Mouse (Mus musculus): ENCODE data around the gene Exoc3l. TPM values are rescaled to one million over a fixed set of nuclear protein-coding genes. Genes with fewer than 3 reads are reported as not detected.

Gene Exoc3l
- polyA plus RNA-seq, 1 experiment from 2014 or later = 32.9 TPM

DNA sequence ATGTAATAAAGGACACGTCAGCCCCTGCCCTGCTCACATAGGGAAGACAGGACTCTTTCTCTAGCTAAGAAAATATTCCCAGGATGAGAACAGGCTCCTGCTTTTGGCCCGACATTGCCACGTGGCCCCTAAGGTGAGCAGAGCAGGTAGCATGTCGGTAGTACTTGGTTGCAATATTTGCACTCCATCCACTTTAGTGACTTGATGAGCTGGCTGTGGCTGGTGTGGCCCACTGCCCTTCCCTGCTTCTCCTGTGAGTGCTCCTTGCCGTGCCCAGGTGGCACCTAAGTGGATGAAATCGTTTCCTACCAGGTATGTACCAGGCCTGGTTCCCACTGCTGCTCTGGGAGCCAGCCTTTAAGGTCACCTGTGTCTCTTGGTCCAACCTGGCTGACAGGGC, 43.9 kb downstream of the Exoc3l start:
- peaks cover 9% of the 10 kb centered on the region; the same call in 1 of the 2 replicates for H3K27me3 ChIP-seq
- no peak for ATAC-seq (ENCODE audit: borderline replicate concordance, extremely low read depth, low FRiP score, low TSS enrichment)
- H3K4me1 ChIP-seq = peaks cover 28% of the 10 kb centered on the region
- no peak overlapping the region for H3K4me2 ChIP-seq
- H3K9ac ChIP-seq = no peak overlapping the region
- H3K27ac ChIP-seq = no peak overlapping the region
- no peak overlapping the region for H3K4me3 ChIP-seq
- H3K36me3 ChIP-seq = peaks cover 63% of the 10 kb centered on the region
- WGBS = 91% methylated on average over 6 of the region's 6 CpGs
- H3K9me3 ChIP-seq = no peaks in the 10 kb centered on the region

DNA sequence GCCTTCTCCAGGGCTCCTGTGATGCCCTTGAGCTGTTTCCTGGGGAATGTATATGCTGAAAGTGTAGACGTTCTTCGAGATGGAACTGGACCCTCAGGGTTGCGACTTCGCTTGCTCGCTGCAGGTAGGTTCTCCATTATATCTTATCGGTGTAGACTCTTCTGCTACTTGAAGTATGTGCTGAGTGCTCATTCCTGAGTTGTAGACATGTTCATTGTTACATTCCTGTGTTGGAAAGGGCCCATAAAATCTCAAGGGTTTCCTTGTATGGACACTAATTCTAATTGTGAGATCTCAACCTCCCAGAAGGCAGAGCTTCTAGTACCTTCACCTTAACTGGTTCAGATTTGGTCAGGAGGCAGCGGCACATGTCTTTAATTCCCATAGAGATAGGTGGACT, 54.9 kb downstream of the Exoc3l start:
- no peak for ATAC-seq (ENCODE audit: borderline replicate concordance, extremely low read depth, low FRiP score, low TSS enrichment)
- no peak overlapping the region for H3K27ac ChIP-seq
- H3K36me3 ChIP-seq = peaks cover 45% of the 10 kb centered on the region
- no peak overlapping the region for H3K4me2 ChIP-seq
- WGBS = 85% methylated on average over 7 of the region's 7 CpGs
- H3K4me1 ChIP-seq = no peaks in the 10 kb centered on the region
- H3K4me3 ChIP-seq = no peak overlapping the region
- H3K27me3 ChIP-seq = no peaks in the 10 kb centered on the region
- H3K9ac ChIP-seq = no peak overlapping the region
- H3K9me3 ChIP-seq = no peaks in the 10 kb centered on the region

MicroRNAs encoded within 50 kb of the gene (microRNA counts, 519-probe panel; counts per million panel counts)
- microRNA mmu-miR-328 = 1,986 counts per million, percentile 16 among the panel's probes with 10 or more counts

Small RNA genes within 50 kb of the gene (microRNA-seq; reads per million reads assigned to microRNA genes)
- gene Gm27320 (not detected), gene Mir328 (215 reads per million, percentile 60 among the genes with 10 or more reads in this experiment)

Other genes starting within 250 kb of the Exoc3l start
- gene Ces3a, start 247.5 kb downstream of the Exoc3l start, polyA plus RNA-seq (2015; fragmentation: Nextera tagmentation; extraction: Ambion mirVana) = not detected in 2 replicates
- not detected in 2 replicates for gene Ces3b, start 212.3 kb downstream of the Exoc3l start, polyA plus RNA-seq (2015; fragmentation: Nextera tagmentation; extraction: Ambion mirVana)
- gene Ces4a, start 164.3 kb downstream of the Exoc3l start, polyA plus RNA-seq (2015; fragmentation: Nextera tagmentation; extraction: Ambion mirVana) = not detected in 2 replicates
- gene Cbfb, start 125.4 kb downstream of the Exoc3l start, polyA plus RNA-seq (2015; fragmentation: Nextera tagmentation; extraction: Ambion mirVana) = 62.9 and 63.3 TPM in 2 replicates
- gene D230025D16Rik, start 71.0 kb downstream of the Exoc3l start, polyA plus RNA-seq (2015; fragmentation: Nextera tagmentation; extraction: Ambion mirVana) = 38.2 and 38.8 TPM in 2 replicates
- 23.4 and 26.0 TPM in 2 replicates for gene B3gnt9, start 40.9 kb downstream of the Exoc3l start, polyA plus RNA-seq (2015; fragmentation: Nextera tagmentation; extraction: Ambion mirVana)
- 29.8 and 33.6 TPM in 2 replicates for gene Tradd, start 31.5 kb downstream of the Exoc3l start, polyA plus RNA-seq (2015; fragmentation: Nextera tagmentation; extraction: Ambion mirVana)
- 4.8 and 4.9 TPM in 2 replicates for gene Fbxl8, start 31.5 kb downstream of the Exoc3l start, polyA plus RNA-seq (2015; fragmentation: Nextera tagmentation; extraction: Ambion mirVana)
- 0.61 and 0.69 TPM in 2 replicates for gene Hsf4, start 26.3 kb downstream of the Exoc3l start, polyA plus RNA-seq (2015; fragmentation: Nextera tagmentation; extraction: Ambion mirVana)
- gene Nol3, start 20.0 kb downstream of the Exoc3l start, polyA plus RNA-seq (2015; fragmentation: Nextera tagmentation; extraction: Ambion mirVana) = 1.5 and 1.7 TPM in 2 replicates
- 9.7 and 10.0 TPM in 2 replicates for gene 4931428F04Rik, start 6.2 kb downstream of the Exoc3l start, polyA plus RNA-seq (2015; fragmentation: Nextera tagmentation; extraction: Ambion mirVana)
- 76.4 and 77.3 TPM in 2 replicates for gene E2f4, start 1.6 kb upstream of the Exoc3l start, polyA plus RNA-seq (2015; fragmentation: Nextera tagmentation; extraction: Ambion mirVana)
- 10.1 and 12.1 TPM in 2 replicates for gene Elmo3, start 9.5 kb upstream of the Exoc3l start, polyA plus RNA-seq (2015; fragmentation: Nextera tagmentation; extraction: Ambion mirVana)
- gene Lrrc29, start 30.2 kb upstream of the Exoc3l start, polyA plus RNA-seq (2015; fragmentation: Nextera tagmentation; extraction: Ambion mirVana) = 1.6 and 2.8 TPM in 2 replicates
- 110 and 116 TPM in 2 replicates for gene Tmem208, start 30.3 kb upstream of the Exoc3l start, polyA plus RNA-seq (2015; fragmentation: Nextera tagmentation; extraction: Ambion mirVana)
- 10.6 and 11.9 TPM in 2 replicates for gene Fhod1, start 51.9 kb upstream of the Exoc3l start, polyA plus RNA-seq (2015; fragmentation: Nextera tagmentation; extraction: Ambion mirVana)
- 6.4 and 7.2 TPM in 2 replicates for gene Slc9a5, start 52.7 kb upstream of the Exoc3l start, polyA plus RNA-seq (2015; fragmentation: Nextera tagmentation; extraction: Ambion mirVana)
- gene Plekhg4, start 77.2 kb upstream of the Exoc3l start, polyA plus RNA-seq (2015; fragmentation: Nextera tagmentation; extraction: Ambion mirVana) = 1.1 and 1.5 TPM in 2 replicates
- not detected in 2 replicates for gene Kctd19, start 117.4 kb upstream of the Exoc3l start, polyA plus RNA-seq (2015; fragmentation: Nextera tagmentation; extraction: Ambion mirVana)
- 0.43 and 0.67 TPM in 2 replicates for gene Lrrc36, start 117.5 kb upstream of the Exoc3l start, polyA plus RNA-seq (2015; fragmentation: Nextera tagmentation; extraction: Ambion mirVana)
- 63.3 and 63.6 TPM in 2 replicates for gene Tppp3, start 175.4 kb upstream of the Exoc3l start, polyA plus RNA-seq (2015; fragmentation: Nextera tagmentation; extraction: Ambion mirVana)
- gene Zdhhc1, start 200.8 kb upstream of the Exoc3l start, polyA plus RNA-seq (2015; fragmentation: Nextera tagmentation; extraction: Ambion mirVana) = 44.0 and 50.9 TPM in 2 replicates
- gene Hsd11b2, start 222.7 kb upstream of the Exoc3l start, polyA plus RNA-seq (2015; fragmentation: Nextera tagmentation; extraction: Ambion mirVana) = 2.6 and 2.8 TPM in 2 replicates

All from lung, embryonic 15.5 days (tissue).